Mouse (Mus musculus) megakaryocyte, embryonic 14.5 days (primary cell): Measurements from ENCODE around the gene Ice1.

Experiments used
- FLI1 ChIP-seq: IDR thresholded peaks from 2 replicates; pipeline ENCODE4 v1.6.1; 2012; ENCODE audit warnings: low read length, inconsistent platforms, mixed read lengths
- GATA1 ChIP-seq: IDR thresholded peaks from 3 replicates; pipeline ENCODE4 v1.6.1; 2012; ENCODE audit warnings: mixed read lengths, low read length, inconsistent platforms, borderline replicate concordance

DNA sequence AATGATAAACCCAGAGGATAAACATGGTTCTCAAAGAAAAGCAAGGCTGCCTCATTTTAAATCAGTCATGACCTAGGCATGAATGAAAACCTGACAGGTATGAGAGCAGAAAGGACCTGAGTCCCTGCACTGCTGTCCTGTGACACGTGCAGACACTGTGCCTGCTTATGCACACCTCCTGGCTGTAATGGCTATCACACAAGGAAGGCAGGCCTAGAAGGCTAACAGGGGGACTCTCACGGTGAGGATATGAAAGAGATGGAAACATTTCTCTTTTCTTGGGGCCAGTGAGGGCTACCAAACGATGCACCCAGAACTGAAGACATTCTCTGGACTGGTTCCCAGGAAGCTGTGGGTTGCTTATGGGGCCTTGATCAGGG is 6.6 kb upstream of the Ice1 start:
- TF ChIP-seq FLI1 (no peak), GATA1 (no peak)
